Comparison of ENCODE assay signal across 15 mouse cellular contexts in the genomic region with DNA sequence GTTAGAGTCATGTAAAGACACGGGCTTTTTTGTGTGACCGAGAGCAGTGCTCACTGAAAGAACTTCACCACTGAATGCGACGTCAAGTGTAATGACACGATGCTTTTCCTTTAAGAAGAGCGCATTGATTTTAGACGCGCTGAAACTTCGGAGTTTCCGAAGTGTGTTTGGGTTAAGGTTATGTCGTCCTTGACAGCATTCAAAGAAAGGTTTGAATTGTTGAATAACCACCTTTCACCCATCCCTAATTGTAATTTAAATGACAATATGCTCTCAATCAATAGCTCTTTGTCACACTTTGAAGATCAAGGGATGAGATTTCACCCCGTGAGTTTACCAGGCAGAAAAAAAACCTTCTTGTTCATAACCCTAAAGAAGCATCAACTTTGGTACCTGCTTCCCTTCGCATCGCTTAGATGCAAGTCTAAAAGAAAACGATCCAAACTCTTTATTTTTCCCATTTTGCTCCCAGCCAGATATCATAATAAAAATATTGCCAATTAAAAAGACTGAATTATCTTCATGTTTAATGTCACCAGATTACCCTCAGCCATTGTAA.
DNase-seq lines count a peak whose midpoint lies in the region; ATAC-seq and TF ChIP-seq lines count a peak whose summit lies in the region.
"Had no signal": no experiment of that assay in that cellular context is flagged by ENCODE, and none has a peak within 500 bp of the region (broad histone marks: within the 10 kb centered on the region; RNA-seq: fewer than 3 reads in every experiment).

No protein-coding gene starts in this region.

- H3K27ac ChIP-seq in ES-E14 (ENCODE audit: insufficient read depth, low read depth, low read length, poor library complexity, severe bottlenecking) = no peak overlapping the region
- H3K27ac ChIP-seq in cortical plate, adult 2 months (ENCODE audit: insufficient read depth, low read length) = no peak overlapping the region
- no peak overlapping the region for H3K27ac ChIP-seq in hindbrain, embryonic 16.5 days (ENCODE audit: low read depth, low read length)
- H3K27ac ChIP-seq in midbrain, embryonic 16.5 days (ENCODE audit: low read length) = no peak overlapping the region
- H3K27ac ChIP-seq in liver, postnatal 0 days (ENCODE audit: low read depth) = no peak overlapping the region
- H3K27ac ChIP-seq: embryonic facial prominence, embryonic 13.5 days; gastrocnemius, adult 2 months; heart, embryonic 15.5 days; kidney, embryonic 15.5 days had no signal

- 20% methylated on average over 15 of the region's 15 CpGs for WGBS in hindbrain, embryonic 16.5 days
- WGBS in midbrain, embryonic 16.5 days = 20% methylated on average over 15 of the region's 15 CpGs
- 75% methylated on average over 15 of the region's 15 CpGs for WGBS in liver, postnatal 0 days (ENCODE audit: insufficient replicate concordance)

- H3K4me2 ChIP-seq in hindbrain, embryonic 16.5 days (ENCODE audit: low read length) = peak overlapping the region; percentile 28; the same call in 1 of the 2 replicates
- peak overlapping the region; percentile 37 for H3K4me2 ChIP-seq in midbrain, embryonic 16.5 days (ENCODE audit: low read length)
- no peak overlapping the region for H3K4me2 ChIP-seq in liver, postnatal 0 days (ENCODE audit: low read depth, low read length)
- H3K4me2 ChIP-seq: embryonic facial prominence, embryonic 13.5 days; heart, embryonic 15.5 days; kidney, embryonic 15.5 days had no signal

- no peak overlapping the region for H3K9ac ChIP-seq in ES-E14 (ENCODE audit: insufficient read depth, low read depth, low read length, poor library complexity, severe bottlenecking)
- no peak overlapping the region for H3K9ac ChIP-seq in hindbrain, embryonic 16.5 days (ENCODE audit: low read depth, low read length)
- H3K9ac ChIP-seq in midbrain, embryonic 16.5 days (ENCODE audit: low read depth, low read length) = no peak overlapping the region
- H3K9ac ChIP-seq in liver, postnatal 0 days (replicated peaks) = no peak overlapping the region
- H3K9ac ChIP-seq: embryonic facial prominence, embryonic 13.5 days; heart, embryonic 15.5 days; kidney, embryonic 15.5 days had no signal

- no peak overlapping the region for H3K4me3 ChIP-seq in ES-E14 (ENCODE audit: insufficient read depth in 1 of 2, low read depth in 1 of 2, low read length in 2 of 2, poor library complexity in 1 of 2, severe bottlenecking in 1 of 2)
- H3K4me3 ChIP-seq in cortical plate, adult 2 months (ENCODE audit: insufficient read depth, low read length) = 0 out of 2 replicates have a peak overlapping the region, but pooled peaks have one; percentile 4
- H3K4me3 ChIP-seq in hindbrain, embryonic 16.5 days (ENCODE audit: low read length) = no peak overlapping the region
- no peak overlapping the region for H3K4me3 ChIP-seq in midbrain, embryonic 16.5 days (ENCODE audit: low read depth, low read length)
- no peak overlapping the region for H3K4me3 ChIP-seq in liver, postnatal 0 days (ENCODE audit: low read depth, low read length)
- H3K4me3 ChIP-seq: embryonic facial prominence, embryonic 13.5 days; gastrocnemius, adult 2 months; heart, embryonic 15.5 days; kidney, embryonic 15.5 days had no signal

- no peak for ATAC-seq in hindbrain, embryonic 16.5 days
- ATAC-seq in midbrain, embryonic 16.5 days = no peak
- ATAC-seq in monocyte, adult 5-6 weeks (replicated peaks; ENCODE audit: insufficient number of reproducible peaks, low FRiP score, low TSS enrichment, poor library complexity, severe bottlenecking) = no peak
- no peak for ATAC-seq in liver, postnatal 0 days

- no peak for TF ChIP-seq EP300 in liver, postnatal 0 days (IDR thresholded peaks at IDR 0.05; ENCODE audit: low read depth)

- in situ Hi-C loops in ES-E14 (cut with MboI; ENCODE audit: low sequenced_read_pairs in 2 of 2, unreplicated experiment in 2 of 2) = loop anchor here in 1 of 2 experiments (10.0 kb wide), 1 partner anchor 508 kb away; no protein-coding TSS in a partner anchor

- no peaks in the 10 kb centered on the region for H3K36me3 ChIP-seq in ES-E14 (ENCODE audit: control insufficient read depth, insufficient read depth, low read length, poor library complexity, severe bottlenecking)
- no peaks in the 10 kb centered on the region for H3K36me3 ChIP-seq in hindbrain, embryonic 16.5 days (ENCODE audit: control insufficient read depth, insufficient read depth, low read length)
- H3K36me3 ChIP-seq in midbrain, embryonic 16.5 days (ENCODE audit: control insufficient read depth, insufficient read depth, low read length) = no peaks in the 10 kb centered on the region
- no peaks in the 10 kb centered on the region for H3K36me3 ChIP-seq in liver, postnatal 0 days (replicated peaks; ENCODE audit: insufficient read depth, low read length)
- H3K36me3 ChIP-seq: embryonic facial prominence, embryonic 13.5 days; heart, embryonic 15.5 days; kidney, embryonic 15.5 days had no signal

- H3K9me3 ChIP-seq in ES-E14 (ENCODE audit: control insufficient read depth, insufficient read depth, low read depth, low read length) = no peaks in the 10 kb centered on the region
- no peaks in the 10 kb centered on the region for H3K9me3 ChIP-seq in hindbrain, embryonic 16.5 days (ENCODE audit: control insufficient read depth, low read length)
- no peaks in the 10 kb centered on the region for H3K9me3 ChIP-seq in midbrain, embryonic 16.5 days (replicated peaks; ENCODE audit: control insufficient read depth, low read length, poor library complexity, severe bottlenecking)
- no peaks in the 10 kb centered on the region for H3K9me3 ChIP-seq in liver, postnatal 0 days (ENCODE audit: low read length)
- H3K9me3 ChIP-seq: embryonic facial prominence, embryonic 13.5 days; heart, embryonic 15.5 days; kidney, embryonic 15.5 days had no signal

- peaks cover 4 to 7% of the 10 kb centered on the region in 2 experiments; a peak in 3 of 4 replicates for H3K4me1 ChIP-seq in ES-E14 (ENCODE audit: control insufficient read depth in 2 of 2, insufficient read depth in 2 of 2, low read length in 2 of 2, poor library complexity in 1 of 2)
- peaks cover 2% of the 10 kb centered on the region; the same call in 1 of the 2 replicates for H3K4me1 ChIP-seq in cortical plate, adult 2 months (ENCODE audit: control insufficient read depth, insufficient read depth, low read length)
- H3K4me1 ChIP-seq in hindbrain, embryonic 16.5 days (ENCODE audit: control insufficient read depth, insufficient read depth, low read depth, low read length) = no peaks in the 10 kb centered on the region; the same call in 1 of the 2 replicates
- H3K4me1 ChIP-seq in midbrain, embryonic 16.5 days (ENCODE audit: control insufficient read depth, insufficient read depth, low read length) = peaks cover 9% of the 10 kb centered on the region
- H3K4me1 ChIP-seq in liver, postnatal 0 days (ENCODE audit: insufficient read depth) = no peaks in the 10 kb centered on the region
- H3K4me1 ChIP-seq: heart, embryonic 15.5 days had no signal

- no peaks in the 10 kb centered on the region for H3K27me3 ChIP-seq in hindbrain, embryonic 16.5 days (replicated peaks; ENCODE audit: control insufficient read depth, insufficient read depth, low read length)
- H3K27me3 ChIP-seq in midbrain, embryonic 16.5 days (ENCODE audit: control insufficient read depth, insufficient read depth, low read depth, low read length) = peaks cover 6% of the 10 kb centered on the region
- no peaks in the 10 kb centered on the region for H3K27me3 ChIP-seq in liver, postnatal 0 days (ENCODE audit: insufficient read depth, low read length)
- H3K27me3 ChIP-seq: heart, embryonic 15.5 days had no signal

- no peak for DNase-seq in ES-E14 (ENCODE audit: low read depth, low spot score)
- DNase-seq in adrenal gland, postnatal 10 days = no peak
- DNase-seq in liver, postnatal 0 days = no peak
- DNase-seq: adrenal gland, postnatal 25 days; cerebellum, postnatal 36 days; gastrocnemius, adult 2 months; heart, adult 18-20 months; lung, postnatal 36 days had no signal

- no peak for TF ChIP-seq CTCF in cortical plate, adult 2 months (IDR thresholded peaks at IDR 0.05; ENCODE audit: extremely low read depth, insufficient read depth, low read length)
- no peak for TF ChIP-seq CTCF in liver, postnatal 0 days (IDR thresholded peaks at IDR 0.05; ENCODE audit: low read depth)

- TF ChIP-seq POLR2A in cortical plate, adult 2 months (IDR thresholded peaks at IDR 0.05; ENCODE audit: extremely low read depth, insufficient read depth, low read length) = no peak

TF ChIP-seq in ES-E14, 5 proteins besides CTCF, POLR2A, EP300 and RAD21:
- TF ChIP-seq CHD2 (IDR thresholded peaks at IDR 0.05; ENCODE audit: low read depth, low read length) (no peak), ZNF384 (IDR thresholded peaks at IDR 0.05; ENCODE audit: low read depth, low read length) (peak; percentile 69), HCFC1 (IDR thresholded peaks at IDR 0.05; ENCODE audit: borderline replicate concordance, insufficient read depth, low read length) (no peak)
TF ChIP-seq in ES-E14: peak in this region for 1.
